Mouse (Mus musculus) E14TG2a.4 (cell line): ENCODE measurements around the gene Ppp2r2c.

ENCODE experiments used
- CTCF ChIP-seq: conservative IDR thresholded peaks from 2 replicates; pipeline ENCODE4 v1.5.1; 2014; ENCODE audit warnings: low read length
- NANOG ChIP-seq: IDR thresholded peaks from 2 replicates; pipeline ENCODE4 v1.6.1; 2014; ENCODE audit warnings: borderline replicate concordance, low read length, mixed read lengths
- POU5F1 ChIP-seq: IDR thresholded peaks from 2 replicates; pipeline ENCODE4 v1.6.1; 2014; ENCODE audit warnings: low read length, borderline replicate concordance

- TF ChIP-seq CTCF: no peak
- no peak for TF ChIP-seq POU5F1
- no peak for TF ChIP-seq NANOG
Observed at GRCm38 (mm10) chr5:36997996-36998395, 129.7 kb downstream of the Ppp2r2c start.
